Mouse (Mus musculus) kidney, embryonic 16.5 days (tissue): ENCODE results near the gene Kcnk13. TPM values are rescaled to one million over a fixed set of nuclear protein-coding genes. Genes with fewer than 3 reads are reported as not detected.

Source experiments
- ATAC-seq: fragments of 200-750 bp; cut with Nextera tagmentation; 2 replicates; pipeline ENCODE4 v1.8.0; 2017; ENCODE audit warnings: moderate TSS enrichment; ENCODE audit not compliant: low FRiP score, low TSS enrichment
- H3K27ac ChIP-seq: fragments of 300-500 bp; sonication (generic); 2 replicates; pipeline ENCODE4 v1.5.1; 2014; ENCODE audit warnings: low read length
- H3K27me3 ChIP-seq: fragments of 300-500 bp; sonication (generic); 2 replicates; pipeline ENCODE4 v1.6.1; 2014; ENCODE audit warnings: low read length, control low read depth, mixed read lengths; ENCODE audit not compliant: insufficient read depth
- H3K36me3 ChIP-seq: fragments of 300-500 bp; sonication (generic); 2 replicates; pipeline ENCODE4 v1.6.1; 2014; ENCODE audit warnings: low read length, control low read depth, mixed read lengths; ENCODE audit not compliant: insufficient read depth
- H3K4me1 ChIP-seq: fragments of 300-500 bp; sonication (generic); 2 replicates; pipeline ENCODE4 v1.6.1; 2014; ENCODE audit warnings: low read length, control low read depth, mixed read lengths; ENCODE audit not compliant: insufficient read depth
- H3K4me2 ChIP-seq: fragments of 300-500 bp; sonication (generic); replicated peaks from 2 replicates; pipeline ENCODE4 v1.6.1; 2014; ENCODE audit warnings: low read depth, low read length
- H3K4me3 ChIP-seq: fragments of 300-500 bp; sonication (generic); 2 replicates; pipeline ENCODE4 v1.5.1; 2014; ENCODE audit warnings: mild to moderate bottlenecking, low read length
- H3K9ac ChIP-seq: fragments of 300-500 bp; sonication (generic); replicated peaks from 2 replicates; pipeline ENCODE4 v1.6.1; 2014; ENCODE audit warnings: low read length
- H3K9me3 ChIP-seq: fragments of 300-500 bp; sonication (generic); 2 replicates; pipeline ENCODE4 v1.6.1; 2016; ENCODE audit warnings: low read length, control low read depth
- WGBS: fragments of 180-500 bp; shearing (Covaris S2); extraction: QIAGEN DNeasy Blood & Tissue Kit; methylation state at CpG from one replicate; pipeline ENCODE4 v1.1.7; 2014; 5-methylcytosine and 5-hydroxymethylcytosine counted together
- polyA plus RNA-seq: library from polyadenylated mRNA; unstranded; fragments of >200 nt; fragmentation: Nextera tagmentation; extraction: Ambion mirVana; gene quantifications from 2 replicates; pipeline ENCODE4 v1.2.1, GENCODE M21; 2015

Gene Kcnk13
- polyA plus RNA-seq, 1 experiment from 2014 or later = 0.21 TPM

- no peaks in the 10 kb centered on the region for H3K27me3 ChIP-seq
- no peak overlapping the region for H3K27ac ChIP-seq
- ATAC-seq = no peak
- no peak overlapping the region for H3K9ac ChIP-seq
- H3K36me3 ChIP-seq = no peaks in the 10 kb centered on the region
- no peak overlapping the region for H3K4me2 ChIP-seq
- no peaks in the 10 kb centered on the region for H3K9me3 ChIP-seq
- H3K4me1 ChIP-seq = no peaks in the 10 kb centered on the region
- no peak overlapping the region for H3K4me3 ChIP-seq
- WGBS = 84% methylated on average over 4 of the region's 4 CpGs
Measured at GRCm38 (mm10) chr12:99979541-99979940, 15.2 kb downstream of the Kcnk13 start.

- Histone ChIP-seq H3K36me3 (no peaks in the 10 kb centered on the region), H3K4me1 (no peaks in the 10 kb centered on the region), H3K4me2 (no peak overlapping the region), H3K27ac (no peak overlapping the region), H3K27me3 (no peaks in the 10 kb centered on the region), H3K9ac (no peak overlapping the region), H3K9me3 (no peaks in the 10 kb centered on the region), H3K4me3 (no peak overlapping the region)
- 94% methylated on average over 5 of the region's 5 CpGs for WGBS
- no peak for ATAC-seq
Measured at GRCm38 (mm10) chr12:99986797-99987196, 22.5 kb downstream of the Kcnk13 start.

- no peak overlapping the region for H3K4me2 ChIP-seq
- WGBS = 51% methylated on average over 2 of the region's 2 CpGs
- H3K4me1 ChIP-seq = no peaks in the 10 kb centered on the region
- no peak for ATAC-seq
- H3K9me3 ChIP-seq = no peaks in the 10 kb centered on the region
- no peak overlapping the region for H3K4me3 ChIP-seq
- H3K9ac ChIP-seq = no peak overlapping the region
- H3K27ac ChIP-seq = no peak overlapping the region
- no peaks in the 10 kb centered on the region for H3K27me3 ChIP-seq
- no peaks in the 10 kb centered on the region for H3K36me3 ChIP-seq
Measured at GRCm38 (mm10) chr12:99988144-99988543, 23.8 kb downstream of the Kcnk13 start.

GRCm38 (mm10) chr12:99992362-99992862 is 28.1 kb downstream of the Kcnk13 start:
- Histone ChIP-seq H3K9ac (no peak overlapping the region), H3K4me2 (no peak overlapping the region), H3K4me1 (no peaks in the 10 kb centered on the region), H3K4me3 (no peak overlapping the region), H3K27ac (no peak overlapping the region), H3K9me3 (no peaks in the 10 kb centered on the region), H3K27me3 (no peaks in the 10 kb centered on the region), H3K36me3 (no peaks in the 10 kb centered on the region)
- no peak for ATAC-seq
- 91% methylated on average over 11 of the region's 11 CpGs for WGBS

GRCm38 (mm10) chr12:99993146-99993890 is 29.0 kb downstream of the Kcnk13 start:
- no peak overlapping the region for H3K4me2 ChIP-seq
- H3K36me3 ChIP-seq = no peaks in the 10 kb centered on the region
- no peaks in the 10 kb centered on the region for H3K4me1 ChIP-seq
- ATAC-seq = no peak
- H3K27me3 ChIP-seq = no peaks in the 10 kb centered on the region
- WGBS = 82% methylated on average over 10 of the region's 10 CpGs
- no peak overlapping the region for H3K27ac ChIP-seq
- H3K9me3 ChIP-seq = no peaks in the 10 kb centered on the region
- H3K4me3 ChIP-seq = no peak overlapping the region
- no peak overlapping the region for H3K9ac ChIP-seq

- H3K9me3 ChIP-seq = no peaks in the 10 kb centered on the region
- H3K27me3 ChIP-seq = no peaks in the 10 kb centered on the region
- H3K4me3 ChIP-seq = no peak overlapping the region
- no peaks in the 10 kb centered on the region for H3K36me3 ChIP-seq
- H3K4me2 ChIP-seq = no peak overlapping the region
- 90% methylated on average over 5 of the region's 5 CpGs for WGBS
- H3K27ac ChIP-seq = no peak overlapping the region
- ATAC-seq = no peak
- no peak overlapping the region for H3K9ac ChIP-seq
- H3K4me1 ChIP-seq = no peaks in the 10 kb centered on the region
Measured at GRCm38 (mm10) chr12:99995951-99996350, 31.7 kb downstream of the Kcnk13 start.

GRCm38 (mm10) chr12:99999726-100000125 is 35.4 kb downstream of the Kcnk13 start:
- ATAC-seq = no peak
- H3K9ac ChIP-seq = no peak overlapping the region
- H3K4me1 ChIP-seq = 0 out of 2 replicates have a peak, but pooled peaks cover 6% of the 10 kb centered on the region
- no peaks in the 10 kb centered on the region for H3K9me3 ChIP-seq
- H3K4me2 ChIP-seq = no peak overlapping the region
- H3K4me3 ChIP-seq = no peak overlapping the region
- no peaks in the 10 kb centered on the region for H3K36me3 ChIP-seq
- no peak overlapping the region for H3K27ac ChIP-seq
- WGBS = 80% methylated on average over 5 of the region's 5 CpGs
- no peaks in the 10 kb centered on the region for H3K27me3 ChIP-seq

GRCm38 (mm10) chr12:100000381-100000780 is 36.1 kb downstream of the Kcnk13 start:
- H3K9me3 ChIP-seq = no peaks in the 10 kb centered on the region
- no peaks in the 10 kb centered on the region for H3K36me3 ChIP-seq
- no peak overlapping the region for H3K4me2 ChIP-seq
- H3K27me3 ChIP-seq = no peaks in the 10 kb centered on the region
- no peak overlapping the region for H3K4me3 ChIP-seq
- H3K27ac ChIP-seq = no peak overlapping the region
- 87% methylated on average over 7 of the region's 7 CpGs for WGBS
- no peak overlapping the region for H3K9ac ChIP-seq
- H3K4me1 ChIP-seq = 0 out of 2 replicates have a peak, but pooled peaks cover 6% of the 10 kb centered on the region
- no peak for ATAC-seq

GRCm38 (mm10) chr12:100001246-100001645 is 36.9 kb downstream of the Kcnk13 start:
- no peaks in the 10 kb centered on the region for H3K27me3 ChIP-seq
- no peak overlapping the region for H3K9ac ChIP-seq
- H3K36me3 ChIP-seq = no peaks in the 10 kb centered on the region
- ATAC-seq = no peak
- no peak overlapping the region for H3K4me2 ChIP-seq
- H3K4me3 ChIP-seq = no peak overlapping the region
- no peaks in the 10 kb centered on the region for H3K9me3 ChIP-seq
- 92% methylated on average over 3 of the region's 3 CpGs for WGBS
- 0 out of 2 replicates have a peak, but pooled peaks cover 6% of the 10 kb centered on the region for H3K4me1 ChIP-seq
- H3K27ac ChIP-seq = no peak overlapping the region

- no peak overlapping the region for H3K4me3 ChIP-seq
- no peaks in the 10 kb centered on the region for H3K9me3 ChIP-seq
- H3K4me1 ChIP-seq = 0 out of 2 replicates have a peak, but pooled peaks cover 6% of the 10 kb centered on the region
- ATAC-seq = no peak
- WGBS = 43% methylated on average over 3 of the region's 3 CpGs
- no peak overlapping the region for H3K9ac ChIP-seq
- H3K4me2 ChIP-seq = no peak overlapping the region
- H3K36me3 ChIP-seq = no peaks in the 10 kb centered on the region
- H3K27ac ChIP-seq = no peak overlapping the region
- H3K27me3 ChIP-seq = no peaks in the 10 kb centered on the region
Measured at GRCm38 (mm10) chr12:100001910-100002309, 37.6 kb downstream of the Kcnk13 start.
